In the genomic region with DNA sequence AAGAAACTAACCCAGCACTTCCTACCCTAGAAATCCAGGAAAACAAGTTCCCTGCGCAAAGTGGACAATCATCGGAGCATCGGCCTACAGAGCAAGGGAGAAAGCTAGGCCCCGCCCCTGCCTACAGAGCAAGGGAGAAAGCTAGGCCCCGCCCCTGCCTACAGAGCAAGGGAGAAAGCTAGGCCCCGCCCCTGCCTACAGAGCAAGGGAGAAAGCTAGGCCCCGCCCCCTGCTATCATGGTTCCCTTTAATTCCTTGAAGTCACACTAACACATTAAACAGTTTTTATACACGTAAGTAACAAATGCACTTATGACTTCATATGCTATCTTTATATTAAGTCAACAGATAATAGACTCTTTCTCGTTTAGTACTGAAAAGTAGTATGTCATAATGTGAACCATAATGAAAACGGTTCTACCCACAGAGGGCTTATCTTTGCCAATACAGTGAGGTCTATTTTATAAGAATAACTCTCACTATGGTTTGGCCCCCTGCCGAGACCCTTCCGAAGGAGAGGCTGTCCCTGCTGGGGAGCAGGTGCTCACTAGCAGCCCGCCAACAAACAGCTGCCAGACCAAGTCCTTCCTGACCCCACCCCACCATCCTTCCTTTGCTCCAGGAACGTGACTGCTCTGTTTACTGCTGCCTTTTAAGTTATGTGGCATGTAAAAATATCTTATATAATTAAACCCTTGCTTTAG, we compare ENCODE assay signal across 11 mouse cellular contexts.
A peak's percentile ranks its signal among the peaks of the same experiment; 100 is the strongest.
DNase-seq lines count a peak whose midpoint lies in the region; ATAC-seq lines count a peak whose summit lies in the region.
"Had no signal": no experiment of that assay in that cellular context is flagged by ENCODE, and none has a peak within 500 bp of the region (broad histone marks: within the 10 kb centered on the region; RNA-seq: fewer than 3 reads in every experiment).

No protein-coding gene starts in this region.

- intact Hi-C loops in gastrocnemius, postnatal 14 days (cut with DNase I; ENCODE audit: low total_unique reads), result no loop called here
- intact Hi-C loops in gastrocnemius, postnatal 36 days (cut with DNase I), result no loop called here

- no peaks in the 10 kb centered on the region for H3K4me1 ChIP-seq in midbrain, embryonic 11.5 days (ENCODE audit: control insufficient read depth, insufficient read depth, low read length)
- H3K4me1 ChIP-seq: limb, embryonic 15.5 days had no signal

- no peaks in the 10 kb centered on the region for H3K9me3 ChIP-seq in midbrain, embryonic 11.5 days (ENCODE audit: control insufficient read depth, low read length)
- H3K9me3 ChIP-seq: limb, embryonic 15.5 days had no signal

- 58% methylated on average over 14 of the region's 14 CpGs for WGBS in midbrain, embryonic 11.5 days

- H3K9ac ChIP-seq in midbrain, embryonic 11.5 days (ENCODE audit: low read length), result no peak overlapping the region
- H3K9ac ChIP-seq: limb, embryonic 15.5 days had no signal

- peak; percentile 99 for ATAC-seq in megakaryocyte, adult 5-6 weeks (ENCODE audit: poor library complexity, severe bottlenecking)
- ATAC-seq in midbrain, embryonic 11.5 days (ENCODE audit: low FRiP score), result no peak

- no peak overlapping the region for H3K4me3 ChIP-seq in midbrain, embryonic 11.5 days (ENCODE audit: low read depth, low read length)
- H3K4me3 ChIP-seq: limb, embryonic 15.5 days had no signal

- no peak overlapping the region for H3K4me2 ChIP-seq in midbrain, embryonic 11.5 days
- H3K4me2 ChIP-seq: limb, embryonic 15.5 days had no signal

- H3K36me3 ChIP-seq in midbrain, embryonic 11.5 days (ENCODE audit: control insufficient read depth, insufficient read depth, low read length), result no peaks in the 10 kb centered on the region
- H3K36me3 ChIP-seq: limb, embryonic 15.5 days had no signal

- H3K27me3 ChIP-seq in midbrain, embryonic 11.5 days (ENCODE audit: control insufficient read depth, insufficient read depth, low read length), result no peaks in the 10 kb centered on the region
- H3K27me3 ChIP-seq: CH12.LX; limb, embryonic 15.5 days had no signal

- H3K27ac ChIP-seq in midbrain, embryonic 11.5 days (ENCODE audit: low read depth, low read length), result no peak overlapping the region
- H3K27ac ChIP-seq: limb, embryonic 15.5 days had no signal

- peak; percentile 25 for DNase-seq in gastrocnemius, postnatal 14 days
- no peak for DNase-seq in gastrocnemius, postnatal 36 days
- peak; percentile 52 for DNase-seq in CD4-positive, CD25-positive, alpha-beta regulatory T cell, adult 2 months (ENCODE audit: low read depth, low spot score)
- DNase-seq in cerebellum, adult 9-11 months, result peak; percentile 44
- no peak for DNase-seq in ovary, postnatal 14 days (ENCODE audit: low spot score)
- no peak for DNase-seq in right cerebral cortex, adult 18-20 months
- DNase-seq in midbrain, embryonic 11.5 days (ENCODE audit: low spot score, missing footprints), result no peak
- DNase-seq: kidney, adult 18-20 months had no signal

Comparison
In these comparisons a context has a peak if more than half of its experiments do, and no peak if none do; other contexts are left out.
1. DNase-seq: peak in gastrocnemius, postnatal 14 days (single experiment), CD4-positive, CD25-positive, alpha-beta regulatory T cell, adult 2 months (single experiment) and cerebellum, adult 9-11 months (single experiment); none in gastrocnemius, postnatal 36 days (0 of 2), ovary, postnatal 14 days (single experiment), right cerebral cortex, adult 18-20 months (single experiment) and midbrain, embryonic 11.5 days (single experiment).